Mouse (Mus musculus) heart, postnatal 0 days (tissue): ENCODE measurements around the gene Grid2.

Source experiments
- CTCF ChIP-seq: IDR thresholded peaks from 2 replicates; pipeline ENCODE4 v1.5.1; 2016; ENCODE audit warnings: antibody characterized with exemption, control low read depth, low read depth
- EP300 ChIP-seq: IDR thresholded peaks from 2 replicates; pipeline ENCODE4 v1.6.1; 2016; ENCODE audit warnings: antibody characterized with exemption, low read depth

DNA sequence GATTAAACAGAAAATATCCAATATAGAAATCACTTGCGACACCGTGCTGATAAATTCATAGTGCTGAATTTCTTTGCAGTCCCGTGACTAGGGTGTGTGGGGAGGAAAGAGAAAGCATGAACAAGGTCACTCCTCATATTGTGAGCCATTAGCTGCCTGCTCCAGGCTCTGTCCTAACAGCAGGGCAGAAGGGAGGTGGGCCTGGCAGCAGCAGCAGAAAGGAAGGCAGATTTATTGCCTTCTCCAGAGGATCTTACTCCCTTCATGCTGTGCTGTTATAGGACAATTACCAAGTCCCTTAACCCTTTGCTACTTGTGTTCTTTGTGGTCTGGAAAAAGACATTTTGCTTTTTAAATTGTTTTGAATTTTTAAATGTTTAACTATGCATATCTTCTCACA is 708.1 kb downstream of the Grid2 start:
- TF ChIP-seq CTCF (no peak), EP300 (no peak)
